Mouse (Mus musculus): ENCODE data around the gene Mark3.

The Mark3 gene

DNA sequence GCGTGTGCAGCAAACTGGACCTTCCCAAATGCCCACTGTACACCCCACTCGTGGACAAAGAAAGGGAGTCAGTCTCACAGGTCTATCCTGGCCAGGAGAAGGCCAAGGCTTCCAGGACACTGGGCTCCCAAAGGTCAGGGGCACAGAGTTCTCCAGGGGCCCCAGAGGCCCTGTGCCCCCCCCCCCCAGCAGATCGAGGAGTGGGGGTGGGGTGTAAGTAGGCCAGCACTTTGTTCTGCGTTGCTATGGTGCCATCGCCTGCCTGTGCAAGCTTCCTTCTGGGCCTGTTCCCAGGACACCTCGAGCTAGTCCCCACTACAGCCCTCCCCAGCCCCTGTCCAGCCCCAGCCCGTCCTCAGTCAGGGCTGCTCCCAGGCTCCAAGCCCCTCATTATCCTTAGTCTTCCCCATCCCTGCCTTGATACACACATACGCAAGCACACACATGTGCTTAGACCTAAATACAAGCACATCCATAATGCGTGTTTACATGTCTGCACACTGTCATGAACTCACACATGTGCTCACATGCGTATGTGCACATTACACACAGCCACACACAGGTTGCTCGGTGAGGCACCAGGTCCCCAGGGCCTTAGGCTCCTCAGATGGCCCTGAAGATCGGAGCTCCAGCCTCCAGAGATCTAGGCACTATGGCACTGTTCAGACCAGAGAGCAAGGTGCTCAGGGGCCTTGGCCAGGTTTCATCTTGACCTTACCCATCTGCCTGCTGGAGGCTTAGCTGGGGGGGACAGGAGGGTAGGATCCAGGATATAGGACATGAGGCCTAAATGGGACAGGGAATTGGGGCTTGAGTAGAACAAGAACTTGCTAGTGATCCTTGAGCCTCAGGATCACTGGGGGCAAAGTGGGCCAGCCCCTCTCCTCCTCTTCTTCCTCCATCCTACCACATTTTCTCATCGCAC is 120.8 kb downstream of the Mark3 start:
- intact Hi-C loops (cut with DNase I) = no loop called here

DNA sequence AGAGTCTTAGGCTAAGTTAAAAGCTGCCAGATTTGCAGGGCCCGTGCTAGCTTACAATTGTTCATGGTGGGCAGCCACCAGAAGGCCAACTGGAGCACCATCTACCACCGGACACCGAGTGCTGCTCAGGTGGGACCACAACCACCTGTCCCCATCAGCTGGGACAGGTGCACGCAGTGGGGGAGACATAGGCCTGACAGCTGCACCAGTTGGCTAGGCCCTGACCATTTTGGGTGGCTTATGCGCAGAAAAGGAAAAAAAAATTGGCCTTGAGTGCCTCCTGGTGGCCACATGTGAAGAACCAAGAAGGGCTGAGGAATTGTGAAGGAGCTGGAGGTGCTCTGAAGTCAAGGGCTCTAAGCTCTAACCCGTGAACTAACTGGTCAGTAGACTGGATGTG is 121.9 kb downstream of the Mark3 start:
- intact Hi-C loops (cut with DNase I) = loop anchor here (2.0 kb wide), 1 partner anchor 27 kb away; no protein-coding TSS in a partner anchor

- intact Hi-C loops (cut with DNase I) = loop anchor here (2.0 kb wide), 1 partner anchor 29 kb away; no protein-coding TSS in a partner anchor
Observed at GRCm38 (mm10) chr12:111697708-111698107, 123.4 kb downstream of the Mark3 start.

DNA sequence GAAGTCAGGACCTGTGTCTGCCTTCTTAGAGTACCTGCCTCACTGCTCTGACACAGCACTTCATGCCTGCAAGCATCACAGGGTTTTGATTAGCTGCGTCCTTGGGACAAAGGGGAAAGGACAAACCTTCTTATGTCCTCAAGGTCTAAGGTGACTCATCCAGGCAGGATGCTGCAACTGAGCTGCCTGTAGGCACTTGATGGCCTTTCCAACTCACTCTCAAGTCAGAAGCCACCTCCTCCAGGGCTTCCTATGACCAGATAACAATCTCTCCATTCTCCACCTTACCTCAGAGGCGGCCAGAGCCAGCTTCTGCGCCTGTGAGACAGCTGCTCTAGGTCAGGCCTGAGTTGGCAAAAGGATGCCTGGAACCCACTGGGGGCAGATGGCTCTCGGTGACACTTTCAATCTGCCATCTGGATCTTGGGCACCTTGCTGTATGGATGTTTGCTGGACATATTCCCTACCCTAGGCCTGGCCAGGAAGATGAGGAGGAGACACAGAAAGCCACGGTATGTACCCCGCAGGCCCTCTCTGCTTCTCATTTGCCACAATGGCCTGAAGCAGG is 124.1 kb downstream of the Mark3 start:
- intact Hi-C loops (cut with DNase I) = no loop called here

GRCm38 (mm10) chr12:111699542-111699941 is 125.2 kb downstream of the Mark3 start:
- intact Hi-C loops (cut with DNase I) = no loop called here

DNA sequence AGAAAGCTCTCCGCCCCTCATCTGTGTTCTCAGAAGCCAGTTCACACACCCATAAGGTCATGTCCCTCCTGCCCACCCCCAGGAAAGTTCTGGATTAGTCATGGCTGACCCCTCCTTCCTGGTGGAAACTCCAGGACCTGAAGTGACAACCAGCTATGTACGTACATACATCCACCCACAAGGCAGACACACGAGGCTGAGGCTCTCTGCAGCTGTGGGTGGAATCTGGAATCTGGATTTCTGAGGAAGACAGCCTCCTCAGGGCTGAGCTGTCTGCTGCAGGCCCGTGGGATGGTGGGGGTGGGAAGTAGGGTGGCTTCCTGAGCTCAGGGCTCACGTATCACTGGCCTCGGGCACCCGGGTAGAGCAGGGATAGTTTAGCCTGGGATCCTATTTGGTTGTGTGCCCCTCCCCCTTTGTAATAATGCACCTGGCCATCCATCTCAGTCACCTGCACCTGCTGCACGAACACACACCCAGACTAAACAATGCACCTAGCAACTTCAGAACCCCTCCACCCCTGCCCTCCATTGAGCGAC is 126.7 kb downstream of the Mark3 start:
- intact Hi-C loops (cut with DNase I) = no loop called here

- intact Hi-C loops (cut with DNase I) = no loop called here
Observed at GRCm38 (mm10) chr12:111703301-111703700, 129.0 kb downstream of the Mark3 start.

DNA sequence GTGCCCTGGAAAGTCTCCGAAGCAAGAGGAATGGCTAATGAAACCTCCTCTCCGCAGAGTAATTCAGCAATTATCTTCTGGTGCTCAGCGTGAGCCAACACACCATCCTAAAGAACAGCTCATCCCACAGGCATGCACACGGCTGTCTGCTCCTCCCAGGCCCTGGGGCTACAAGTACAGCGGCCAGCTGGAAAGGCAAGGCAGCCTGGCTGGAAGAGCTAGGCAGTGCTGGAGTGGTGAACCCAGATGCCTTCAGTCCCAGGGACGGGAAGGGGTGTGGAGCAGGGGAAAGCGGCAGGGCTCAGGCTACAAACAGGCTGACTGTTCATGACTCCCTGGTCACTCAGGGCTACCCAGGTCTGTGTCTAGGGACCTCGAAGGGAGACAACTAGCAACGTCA is 130.3 kb downstream of the Mark3 start:
- intact Hi-C loops (cut with DNase I) = no loop called here

- intact Hi-C loops (cut with DNase I) = no loop called here
Observed at GRCm38 (mm10) chr12:111705186-111705973, 131.1 kb downstream of the Mark3 start.

All from adrenal gland (tissue).